Mouse (Mus musculus) T-helper 17 cell (primary cell): ENCODE results near the gene Aff3.

Source experiments
- in situ Hi-C, 2 experiments: fragments of 300-600 bp; cut with MboI, MseI; formaldehyde crosslinking; loops; 1 replicate in 1 of 2; 2 replicates in 1 of 2; pipeline ENCODE4 v1.15.1; 2025; ENCODE audit warnings: high pct_unique_total_duplicates in 2 of 2

Gene Aff3

GRCm38 (mm10) chr1:38288716-38289115 lies 376.0 kb downstream of the Aff3 start:
- in situ Hi-C loops = no loop called here

- in situ Hi-C loops = no loop called here
Measured at GRCm38 (mm10) chr1:38286551-38286950, 378.2 kb downstream of the Aff3 start.

GRCm38 (mm10) chr1:38280549-38280948 lies 384.2 kb downstream of the Aff3 start:
- in situ Hi-C loops = no loop called here

GRCm38 (mm10) chr1:38271312-38271711 lies 393.4 kb downstream of the Aff3 start:
- in situ Hi-C loops = loop anchor here in 1 of 2 experiments (25.0 kb wide), 1 partner anchor 1166 kb away; no protein-coding TSS in a partner anchor

- in situ Hi-C loops = loop anchor here (10.0 to 25.0 kb wide), 2 partner anchors 1169 to 1946 kb away; no protein-coding TSS in a partner anchor
Measured at GRCm38 (mm10) chr1:38268246-38269042, 396.3 kb downstream of the Aff3 start.

- in situ Hi-C loops = loop anchor here (10.0 to 25.0 kb wide), 2 partner anchors 1174 to 1952 kb away; no protein-coding TSS in a partner anchor
Measured at GRCm38 (mm10) chr1:38263251-38263650, 401.5 kb downstream of the Aff3 start.

GRCm38 (mm10) chr1:38262362-38263154 lies 402.2 kb downstream of the Aff3 start:
- in situ Hi-C loops = loop anchor here (10.0 to 25.0 kb wide), 2 partner anchors 1175 to 1952 kb away; no protein-coding TSS in a partner anchor

GRCm38 (mm10) chr1:38261076-38261475 lies 403.7 kb downstream of the Aff3 start:
- in situ Hi-C loops = loop anchor here (10.0 to 25.0 kb wide), 2 partner anchors 1176 to 1954 kb away; no protein-coding TSS in a partner anchor

GRCm38 (mm10) chr1:38259541-38260338 lies 405.0 kb downstream of the Aff3 start:
- in situ Hi-C loops = loop anchor here (10.0 to 25.0 kb wide), 2 partner anchors 1178 to 1955 kb away; no protein-coding TSS in a partner anchor

- in situ Hi-C loops = loop anchor here in 1 of 2 experiments (25.0 kb wide), 1 partner anchor 1183 kb away; no protein-coding TSS in a partner anchor
Measured at GRCm38 (mm10) chr1:38254426-38254825, 410.3 kb downstream of the Aff3 start.

GRCm38 (mm10) chr1:38252766-38253079 lies 412.0 kb downstream of the Aff3 start:
- in situ Hi-C loops = loop anchor here in 1 of 2 experiments (25.0 kb wide), 1 partner anchor 1185 kb away; no protein-coding TSS in a partner anchor

- in situ Hi-C loops = loop anchor here in 1 of 2 experiments (25.0 kb wide), 1 partner anchor 1185 kb away; no protein-coding TSS in a partner anchor
Measured at GRCm38 (mm10) chr1:38252031-38252765, 412.6 kb downstream of the Aff3 start.

GRCm38 (mm10) chr1:38251448-38251847 lies 413.3 kb downstream of the Aff3 start:
- in situ Hi-C loops = loop anchor here in 1 of 2 experiments (25.0 kb wide), 1 partner anchor 1186 kb away; no protein-coding TSS in a partner anchor

- in situ Hi-C loops = loop anchor here in 1 of 2 experiments (25.0 kb wide), 1 partner anchor 1187 kb away; no protein-coding TSS in a partner anchor
Measured at GRCm38 (mm10) chr1:38250246-38250645, 414.5 kb downstream of the Aff3 start.

- in situ Hi-C loops = loop anchor here in 1 of 2 experiments (25.0 kb wide), 1 partner anchor 1563 kb away; the partner anchor contains the start of gene Gm3646
Measured at GRCm38 (mm10) chr1:38249561-38249960, 415.2 kb downstream of the Aff3 start.

- in situ Hi-C loops = loop anchor here in 1 of 2 experiments (25.0 kb wide), 1 partner anchor 1564 kb away; the partner anchor contains the start of gene Gm3646
Measured at GRCm38 (mm10) chr1:38248027-38248426, 416.7 kb downstream of the Aff3 start.

GRCm38 (mm10) chr1:38242559-38242958 lies 422.2 kb downstream of the Aff3 start:
- in situ Hi-C loops = loop anchor here in 1 of 2 experiments (25.0 kb wide), 1 partner anchor 1570 kb away; the partner anchor contains the start of gene Gm3646

GRCm38 (mm10) chr1:38241801-38242200 lies 423.0 kb downstream of the Aff3 start:
- in situ Hi-C loops = loop anchor here in 1 of 2 experiments (25.0 kb wide), 1 partner anchor 1570 kb away; the partner anchor contains the start of gene Gm3646

- in situ Hi-C loops = loop anchor here in 1 of 2 experiments (25.0 kb wide), 1 partner anchor 1571 kb away; the partner anchor contains the start of gene Gm3646
Measured at GRCm38 (mm10) chr1:38241221-38241666, 423.5 kb downstream of the Aff3 start.
